Mouse (Mus musculus) embryonic facial prominence, embryonic 14.5 days (tissue): ENCODE measurements around the gene Tmsb4x. TPM values are rescaled to one million over a fixed set of nuclear protein-coding genes. Genes with fewer than 3 reads are reported as not detected.

Experiments used
- ATAC-seq: fragments of 200-750 bp; cut with Nextera tagmentation; 2 replicates; pipeline ENCODE4 v1.8.0; 2017; ENCODE audit warnings: low read depth, moderate number of reproducible peaks, moderate TSS enrichment
- DNase-seq: peaks from one replicate; pipeline ENCODE4 v3.0.0-alpha.2; 2015; ENCODE audit warnings: low spot score
- H3K27ac ChIP-seq: fragments of 300-500 bp; sonication (generic); replicated peaks from 2 replicates; pipeline ENCODE4 v1.5.1; 2014; ENCODE audit warnings: low read depth, mild to moderate bottlenecking, low read length, moderate library complexity
- H3K27me3 ChIP-seq: fragments of 300-500 bp; sonication (generic); replicated peaks from 2 replicates; pipeline ENCODE4 v1.6.1; 2014; ENCODE audit warnings: low read length; ENCODE audit not compliant: control insufficient read depth, insufficient read depth
- H3K36me3 ChIP-seq: fragments of 300-500 bp; sonication (generic); 2 replicates; pipeline ENCODE4 v1.6.1; 2014; ENCODE audit warnings: low read length, mixed read lengths; ENCODE audit not compliant: control insufficient read depth, insufficient read depth
- H3K4me1 ChIP-seq: fragments of 300-500 bp; sonication (generic); 2 replicates; pipeline ENCODE4 v1.6.1; 2014; ENCODE audit warnings: antibody characterized with exemption, low read length; ENCODE audit not compliant: control insufficient read depth, insufficient read depth
- H3K4me2 ChIP-seq: fragments of 300-500 bp; sonication (generic); 2 replicates; pipeline ENCODE4 v1.6.1; 2014; ENCODE audit warnings: low read depth, mild to moderate bottlenecking, low read length, moderate library complexity, mixed read lengths
- H3K4me3 ChIP-seq: fragments of 300-500 bp; sonication (generic); 2 replicates; pipeline ENCODE4 v1.5.1; 2014; ENCODE audit warnings: low read depth, mild to moderate bottlenecking, low read length
- H3K9ac ChIP-seq: fragments of 300-500 bp; sonication (generic); 2 replicates; pipeline ENCODE4 v1.6.1; 2014; ENCODE audit warnings: low read depth, mild to moderate bottlenecking, low read length, moderate library complexity, mixed read lengths
- H3K9me3 ChIP-seq: fragments of 300-500 bp; sonication (generic); 2 replicates; pipeline ENCODE4 v1.6.1; 2016; ENCODE audit warnings: low read length; ENCODE audit not compliant: control insufficient read depth
- WGBS: fragments of 180-500 bp; shearing (Covaris S2); extraction: QIAGEN DNeasy Blood & Tissue Kit; methylation state at CpG from one replicate; pipeline ENCODE4 v1.1.7; 2014; 5-methylcytosine and 5-hydroxymethylcytosine counted together
- polyA plus RNA-seq: library from polyadenylated mRNA; unstranded; fragments of >200 nt; fragmentation: Nextera tagmentation; extraction: Ambion mirVana; gene quantifications from 2 replicates; pipeline ENCODE4 v1.2.1, GENCODE M21; 2014

The Tmsb4x gene
- polyA plus RNA-seq, 1 experiment from 2014 or later, result 2,890 TPM

DNA sequence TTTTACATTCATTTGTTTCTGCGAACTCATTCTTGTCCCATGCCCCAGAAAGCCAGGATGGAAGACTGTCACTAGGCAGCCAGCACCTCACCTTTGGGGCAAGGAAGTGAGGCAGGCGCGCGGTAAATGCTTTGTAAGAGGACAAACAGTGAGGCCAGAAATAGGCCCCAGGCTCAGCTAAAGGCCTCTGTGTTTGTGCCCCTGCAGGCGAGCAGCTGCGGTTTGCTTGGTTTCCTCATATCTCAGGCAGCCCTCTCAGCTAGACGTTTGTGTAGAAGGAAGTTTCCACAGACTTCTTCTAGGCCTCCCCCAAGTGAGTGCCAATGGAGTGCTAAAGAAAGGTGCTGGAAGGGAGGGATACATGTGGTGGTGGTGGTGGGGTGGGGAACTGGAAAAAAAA, 18.0 kb upstream of the Tmsb4x start:
- 77% methylated on average over 7 of the region's 7 CpGs for WGBS
- H3K9me3 ChIP-seq, result no peaks in the 10 kb centered on the region

DNA sequence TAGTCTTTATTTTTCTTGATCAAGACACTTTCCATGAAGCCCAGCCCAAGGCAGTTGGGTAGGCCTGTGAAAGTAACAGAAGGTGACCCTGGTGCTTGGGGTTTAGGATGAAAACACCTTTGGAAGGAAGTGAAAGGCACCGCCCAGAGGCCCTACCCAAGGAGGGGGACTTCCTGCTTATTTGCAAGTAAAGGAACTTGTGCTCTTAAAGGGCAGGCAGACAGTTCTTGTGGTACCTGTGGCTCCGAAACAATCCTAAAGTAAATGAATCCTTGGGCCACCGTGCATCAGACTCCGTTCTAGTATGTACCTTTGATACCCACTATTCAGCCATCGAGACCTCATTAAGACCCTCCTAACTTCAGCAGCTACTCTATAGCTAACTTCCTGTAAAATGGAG, 17.5 kb upstream of the Tmsb4x start:
- H3K27me3 ChIP-seq, result no peaks in the 10 kb centered on the region; the same call in 1 of the 2 replicates
- H3K9me3 ChIP-seq, result no peaks in the 10 kb centered on the region
- 85% methylated on average over 5 of the region's 5 CpGs for WGBS
- DNase-seq, result no peak
- no peak for ATAC-seq
- H3K36me3 ChIP-seq, result no peaks in the 10 kb centered on the region
- H3K4me2 ChIP-seq, result no peak overlapping the region
- H3K4me3 ChIP-seq, result no peak overlapping the region
- H3K9ac ChIP-seq, result no peak overlapping the region
- no peaks in the 10 kb centered on the region for H3K4me1 ChIP-seq
- H3K27ac ChIP-seq, result no peak overlapping the region

More for the DNA sequence above, 18.0 kb upstream of the Tmsb4x start:
- DNase-seq (no peak), ATAC-seq (no peak)
- Histone ChIP-seq H3K27ac (no peak overlapping the region), H3K36me3 (no peaks in the 10 kb centered on the region), H3K4me2 (no peak overlapping the region), H3K4me1 (no peaks in the 10 kb centered on the region), H3K27me3 (peaks cover under 1% of the 10 kb centered on the region; the same call in 1 of the 2 replicates), H3K9ac (no peak overlapping the region), H3K4me3 (no peak overlapping the region)

DNA sequence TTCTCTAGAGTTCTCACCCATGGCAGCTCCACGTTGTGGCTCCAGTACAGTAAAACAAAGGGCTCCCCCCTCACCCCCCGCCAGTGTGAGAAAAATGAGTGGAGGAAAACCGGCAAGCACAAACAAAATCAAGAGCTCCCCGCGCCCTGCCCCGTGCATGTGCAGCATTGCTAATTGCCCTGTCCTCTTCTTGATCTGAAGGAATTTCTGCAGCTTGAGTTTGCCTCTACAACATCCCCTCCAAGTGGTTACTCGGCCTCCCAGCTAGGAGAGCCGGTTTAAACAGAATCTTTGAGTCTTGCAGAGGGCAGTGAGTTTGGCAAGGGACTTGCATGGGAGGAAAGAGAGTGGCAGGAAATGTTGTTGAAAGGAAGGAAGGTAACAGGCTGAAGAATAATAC, 3.6 kb upstream of the Tmsb4x start:
- H3K9ac ChIP-seq, result no peak overlapping the region
- no peak overlapping the region for H3K4me3 ChIP-seq
- no peaks in the 10 kb centered on the region for H3K9me3 ChIP-seq
- no peaks in the 10 kb centered on the region for H3K4me1 ChIP-seq
- H3K27ac ChIP-seq, result 0 out of 2 replicates have a peak overlapping the region, but pooled peaks have one; percentile 7
- peak overlapping the region; percentile 38; the same call in 1 of the 2 replicates for H3K4me2 ChIP-seq
- DNase-seq (peak; percentile 79), ATAC-seq (0 out of 2 replicates have a peak, but pooled peaks have one; percentile 22)
- peaks cover 24% of the 10 kb centered on the region for H3K27me3 ChIP-seq
- H3K36me3 ChIP-seq, result no peaks in the 10 kb centered on the region
- WGBS, result 24% methylated on average over 8 of the region's 8 CpGs

DNA sequence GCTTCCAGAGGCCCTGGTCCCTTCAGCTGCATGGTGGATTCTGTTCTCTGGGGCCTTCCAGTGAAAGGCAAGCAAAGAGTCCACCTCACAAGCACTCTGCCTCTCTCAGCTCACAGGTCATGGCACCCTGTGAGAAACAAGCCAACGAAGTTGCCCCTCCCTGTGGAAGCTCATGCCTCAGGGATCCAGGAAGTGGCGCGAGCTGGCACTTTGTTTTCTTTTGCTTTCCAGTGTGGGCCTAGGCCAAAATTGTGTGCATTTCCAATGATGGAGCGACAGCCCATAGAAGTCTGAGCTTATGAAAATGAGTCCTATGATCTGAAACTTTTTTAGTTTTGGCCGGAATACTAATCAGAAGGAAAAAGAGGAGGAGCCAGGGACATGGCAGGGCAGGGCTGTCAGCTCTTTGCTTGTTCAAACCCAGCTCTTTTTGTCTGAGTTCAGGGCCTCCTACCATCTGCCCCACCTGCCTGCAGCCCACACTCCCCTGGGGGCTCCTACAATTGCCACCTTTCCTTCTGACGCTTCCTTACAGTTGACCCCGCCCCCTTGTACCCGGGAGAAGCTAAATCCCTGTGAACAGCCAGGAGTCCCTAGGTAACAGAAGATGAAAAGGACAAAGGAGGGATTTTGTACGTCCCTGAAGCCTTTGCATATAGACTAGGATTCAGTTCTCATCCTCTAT, 2.9 kb upstream of the Tmsb4x start:
- WGBS, result 48% methylated on average over 9 of the region's 9 CpGs
- H3K36me3 ChIP-seq, result peaks cover 3% of the 10 kb centered on the region; the same call in 1 of the 2 replicates
- H3K9ac ChIP-seq, result no peak overlapping the region
- peaks cover 24% of the 10 kb centered on the region for H3K27me3 ChIP-seq
- no peak overlapping the region for H3K4me3 ChIP-seq
- no peaks in the 10 kb centered on the region for H3K4me1 ChIP-seq
- DNase-seq (peak; percentile 50), ATAC-seq (peak; percentile 80; the same call in 1 of the 2 replicates)
- no peak overlapping the region for H3K4me2 ChIP-seq
- H3K9me3 ChIP-seq, result no peaks in the 10 kb centered on the region
- 0 out of 2 replicates have a peak overlapping the region, but pooled peaks have one; percentile 7 for H3K27ac ChIP-seq

DNA sequence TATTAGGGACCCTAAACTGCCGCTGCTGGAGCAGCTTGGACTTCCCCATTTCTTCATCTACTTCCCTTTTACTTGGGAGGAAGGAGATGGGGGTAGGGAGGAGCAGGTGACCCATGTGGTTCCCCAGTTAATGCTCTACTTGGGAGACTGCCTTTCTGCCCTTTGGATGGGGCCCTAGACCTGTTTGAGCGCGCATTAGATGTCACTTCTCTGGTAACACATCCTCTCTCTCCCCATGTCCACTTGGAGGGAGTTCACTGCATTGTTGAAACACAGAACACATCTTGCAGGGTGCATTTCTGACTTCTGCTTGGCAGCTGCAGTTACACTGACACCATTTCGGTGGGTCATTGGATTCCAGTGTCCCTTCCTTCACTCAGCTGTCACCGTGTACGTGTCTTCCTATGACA, 1.2 kb upstream of the Tmsb4x start:
- H3K4me2 ChIP-seq, result no peak overlapping the region
- DNase-seq (peak; percentile 30), ATAC-seq (no peak)
- no peak overlapping the region for H3K9ac ChIP-seq
- no peaks in the 10 kb centered on the region for H3K4me1 ChIP-seq
- H3K27ac ChIP-seq, result no peak overlapping the region
- H3K4me3 ChIP-seq, result no peak overlapping the region
- H3K9me3 ChIP-seq, result no peaks in the 10 kb centered on the region
- peaks cover 9% of the 10 kb centered on the region; the same call in 1 of the 2 replicates for H3K36me3 ChIP-seq
- WGBS, result 43% methylated on average over 6 of the region's 6 CpGs
- H3K27me3 ChIP-seq, result peaks cover 28% of the 10 kb centered on the region

DNA sequence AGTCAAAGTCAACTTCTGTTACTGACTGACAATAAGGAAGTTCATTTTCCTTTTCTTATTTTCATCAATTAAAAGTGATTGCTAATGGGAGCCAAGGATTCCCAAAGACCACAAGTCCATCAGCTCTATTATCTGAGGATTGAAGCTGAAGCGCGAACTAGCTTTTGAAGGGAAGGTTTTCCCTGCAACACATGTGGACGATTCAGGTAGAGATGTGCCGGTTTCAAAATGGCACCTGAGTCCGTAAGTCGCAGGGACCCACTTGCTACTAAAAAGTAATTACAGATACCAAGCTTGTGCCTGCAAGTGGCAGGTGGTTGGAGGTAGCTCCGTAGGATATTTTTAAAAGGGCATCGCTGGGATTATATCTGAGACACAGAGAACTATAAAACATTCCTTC, 713 bp upstream of the Tmsb4x start:
- Histone ChIP-seq H3K4me1 (no peaks in the 10 kb centered on the region), H3K27ac (peak overlapping the region; percentile 65), H3K4me3 (peak overlapping the region; percentile 58), H3K36me3 (peaks cover 9% of the 10 kb centered on the region; the same call in 1 of the 2 replicates), H3K27me3 (peaks cover 28% of the 10 kb centered on the region), H3K9me3 (no peaks in the 10 kb centered on the region), H3K9ac (0 out of 2 replicates have a peak overlapping the region, but pooled peaks have one; percentile 86), H3K4me2 (peak overlapping the region; percentile 55)
- no peak for ATAC-seq
- WGBS, result 64% methylated on average over 8 of the region's 8 CpGs
- DNase-seq, result no peak

DNA sequence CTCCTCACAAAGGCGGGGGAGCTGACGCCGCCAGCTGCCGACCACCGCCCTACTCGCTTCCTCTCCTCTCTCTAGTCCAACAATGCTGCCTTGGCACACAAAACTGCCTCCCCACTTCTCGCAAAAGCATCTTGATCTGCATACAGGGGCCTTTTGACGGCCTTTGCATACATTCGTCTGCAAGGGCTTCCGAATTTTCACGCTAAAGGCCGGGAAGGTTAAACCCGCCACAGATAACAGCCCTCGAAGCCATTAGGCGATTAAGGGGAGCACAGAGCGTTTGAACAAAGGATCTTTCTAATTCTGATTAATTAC, 652 bp downstream of the Tmsb4x start:
- ATAC-seq, result no peak
- WGBS, result 16% methylated on average over 16 of the region's 16 CpGs
- Histone ChIP-seq H3K4me2 (peak overlapping the region; percentile 55), H3K9ac (peak overlapping the region; percentile 86), H3K36me3 (peaks cover 9% of the 10 kb centered on the region; the same call in 1 of the 2 replicates), H3K4me1 (no peaks in the 10 kb centered on the region), H3K4me3 (peak overlapping the region; percentile 58), H3K27ac (peak overlapping the region; percentile 86), H3K9me3 (no peaks in the 10 kb centered on the region), H3K27me3 (peaks cover 28% of the 10 kb centered on the region)
- peak; percentile 54 for DNase-seq

DNA sequence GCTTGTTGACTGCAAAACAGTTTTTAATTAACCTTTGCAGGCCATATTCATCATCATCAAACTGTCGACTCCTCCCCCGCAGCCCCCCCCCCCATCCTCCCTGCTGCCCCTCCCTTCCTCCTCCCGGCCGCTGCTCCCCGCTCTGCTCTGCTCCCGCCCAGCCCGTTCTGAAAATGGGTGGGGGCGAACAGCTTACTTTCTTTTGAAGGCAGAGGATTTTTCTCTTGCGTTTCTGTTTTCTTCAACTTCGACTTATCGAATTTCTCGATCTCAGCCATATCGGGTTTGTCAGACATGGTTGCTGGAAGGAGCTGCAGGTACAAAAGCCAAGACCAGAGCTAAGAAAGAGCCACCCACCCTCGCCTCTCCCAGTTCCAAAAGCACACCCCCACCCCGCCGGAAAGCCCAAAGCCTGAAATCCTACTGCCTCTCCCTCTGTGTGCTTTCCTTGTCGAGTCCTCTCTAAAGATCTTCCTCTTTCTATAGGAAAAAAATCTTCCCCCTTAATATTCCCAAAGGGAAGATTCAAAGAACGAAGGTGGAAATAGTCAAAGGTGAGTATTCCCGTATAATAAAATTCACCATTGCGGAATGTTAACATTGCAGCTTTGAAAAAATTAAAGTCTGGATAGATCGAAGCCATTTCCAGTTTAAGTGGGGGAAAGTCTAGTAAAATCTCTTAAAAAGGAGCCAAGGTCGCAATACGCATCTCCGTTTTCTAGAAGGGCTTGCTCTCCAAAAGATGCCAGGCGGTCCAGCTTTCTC, 1.2 kb downstream of the Tmsb4x start:
- WGBS, result 21% methylated on average over 24 of the region's 25 CpGs

More for the DNA sequence above, 1.2 kb downstream of the Tmsb4x start:
- ATAC-seq (no peak), DNase-seq (peak; percentile 53)
- peak overlapping the region; percentile 58 for H3K4me3 ChIP-seq
- peaks cover 9% of the 10 kb centered on the region; the same call in 1 of the 2 replicates for H3K36me3 ChIP-seq
- H3K9me3 ChIP-seq, result no peaks in the 10 kb centered on the region
- H3K27me3 ChIP-seq, result peaks cover 28% of the 10 kb centered on the region
- peak overlapping the region; percentile 55 for H3K4me2 ChIP-seq
- peak overlapping the region; percentile 86 for H3K9ac ChIP-seq
- H3K4me1 ChIP-seq, result no peaks in the 10 kb centered on the region
- peak overlapping the region; percentile 86 for H3K27ac ChIP-seq
